Mouse (Mus musculus) layer of hippocampus, adult 18-20 months (tissue): Measurements from ENCODE around the gene Swap70. TPM values are rescaled to one million over a fixed set of nuclear protein-coding genes. Genes with fewer than 3 reads are reported as not detected.

ENCODE experiments used
- DNase-seq, 2 experiments: peaks; one replicate each; pipeline ENCODE4 v3.0.0; 2022; ENCODE audit warnings: low spot score in 2 of 2
- total RNA-seq, 2 experiments: library from RNA; stranded (reverse); gene quantifications; 2 replicates each; pipeline ENCODE4 v1.2.3; 2021

Gene Swap70
- total RNA-seq, 2 experiments from 2014 or later, result 8.6 to 9.7 TPM

DNA sequence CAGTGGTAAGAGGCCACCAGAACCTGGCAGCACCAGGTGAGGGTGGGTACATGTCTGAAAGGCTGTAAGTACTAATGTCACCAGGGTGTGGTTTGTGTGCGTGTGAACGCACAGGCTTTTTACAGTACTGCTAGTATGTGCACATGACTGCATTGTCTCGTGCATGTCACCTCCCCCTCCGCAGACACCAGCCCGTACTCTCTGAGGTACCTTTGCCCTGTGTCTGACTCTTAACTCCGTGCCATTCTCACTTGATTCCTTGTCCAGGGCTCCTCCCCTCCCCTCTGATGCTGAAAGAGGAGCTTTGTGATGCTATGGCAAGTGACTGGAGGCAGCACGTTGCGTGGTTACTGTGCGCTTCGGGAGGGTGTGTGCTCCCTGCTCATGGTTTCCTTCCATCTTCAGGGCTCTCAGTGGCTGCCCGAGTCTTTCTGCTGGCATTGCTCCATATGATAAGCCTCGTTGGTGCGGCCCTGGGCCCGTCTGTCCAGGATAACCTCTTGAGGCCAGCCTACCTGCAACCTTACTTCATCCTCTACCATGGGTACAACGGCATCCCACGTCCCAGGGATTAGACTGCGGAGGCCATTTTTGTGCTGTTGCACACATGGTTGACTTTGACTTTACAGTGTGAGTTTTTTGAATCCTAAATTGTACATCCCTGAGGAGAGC, 77.4 kb downstream of the Swap70 start:
- no peak for DNase-seq

- no peak for DNase-seq
Observed at GRCm38 (mm10) chr7:110302886-110303285, 81.4 kb downstream of the Swap70 start.

- no peak for DNase-seq
Observed at GRCm38 (mm10) chr7:110305486-110305885, 84.0 kb downstream of the Swap70 start.

DNA sequence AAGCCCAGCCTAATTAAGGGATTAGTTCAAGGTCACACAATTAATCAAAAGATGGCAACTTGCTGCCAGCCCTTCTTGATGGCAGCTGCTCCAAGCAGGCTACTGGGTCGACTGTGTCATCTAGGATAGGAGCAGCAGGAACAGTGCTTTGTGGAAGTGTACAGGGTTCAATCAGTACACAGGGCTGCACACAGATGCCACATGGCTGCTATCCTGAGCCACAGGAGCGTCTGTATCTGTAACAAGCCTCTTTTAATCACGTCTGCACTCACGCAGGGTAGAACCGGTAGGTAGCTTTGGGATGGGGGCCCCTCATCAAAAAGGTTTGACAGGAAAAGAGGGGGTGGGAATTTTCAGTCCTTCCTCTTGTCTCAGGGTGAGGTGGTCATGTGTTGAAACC, 84.8 kb downstream of the Swap70 start:
- DNase-seq, result no peak

DNA sequence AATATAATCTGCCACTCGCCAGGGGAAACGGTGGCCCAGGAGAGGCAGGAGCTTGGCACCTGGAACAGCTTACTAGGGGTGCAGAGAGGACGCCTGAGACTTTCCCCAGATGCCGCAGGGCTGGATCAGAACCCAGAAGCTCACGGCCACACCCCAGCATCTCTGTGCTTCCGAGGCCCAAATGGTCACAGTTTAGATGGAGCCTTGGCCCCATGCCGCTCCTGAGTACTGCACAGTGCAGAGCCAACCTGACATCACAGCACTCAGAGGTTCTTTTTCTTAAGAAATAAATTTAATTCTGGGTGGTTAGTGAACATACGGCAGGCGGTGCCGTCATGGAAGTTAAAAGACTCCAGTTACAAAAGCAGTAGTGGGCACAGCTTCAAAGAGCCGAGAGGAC, 86.2 kb downstream of the Swap70 start:
- DNase-seq, result no peak

- no peak for DNase-seq
Observed at GRCm38 (mm10) chr7:110309246-110309645, 87.7 kb downstream of the Swap70 start.

- DNase-seq, result no peak
Observed at GRCm38 (mm10) chr7:110313392-110314055, 92.0 kb downstream of the Swap70 start.

DNA sequence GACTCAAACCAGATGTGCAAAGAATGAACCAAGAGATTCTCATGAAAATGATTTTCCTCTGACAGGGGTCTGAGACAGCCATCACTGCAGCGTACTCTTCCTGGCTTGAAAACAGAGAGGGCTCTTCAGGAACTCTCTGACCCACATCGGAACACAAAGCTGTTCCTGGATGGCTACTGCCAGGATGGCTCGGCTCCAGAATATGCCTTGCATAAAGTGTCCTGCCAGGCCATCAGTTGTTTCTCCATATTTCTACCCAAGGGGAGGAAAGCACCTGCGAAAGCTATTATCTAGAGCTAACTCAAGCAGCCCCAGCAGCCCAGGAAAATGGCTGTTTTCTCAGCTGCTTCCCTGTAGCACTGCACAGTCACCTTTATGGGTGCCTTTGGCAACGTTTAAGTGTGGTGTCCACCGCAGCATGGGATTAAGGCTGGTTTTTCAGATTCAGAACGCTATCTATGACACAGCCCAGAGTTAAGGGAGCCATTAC, 92.9 kb downstream of the Swap70 start:
- DNase-seq, result no peak

DNA sequence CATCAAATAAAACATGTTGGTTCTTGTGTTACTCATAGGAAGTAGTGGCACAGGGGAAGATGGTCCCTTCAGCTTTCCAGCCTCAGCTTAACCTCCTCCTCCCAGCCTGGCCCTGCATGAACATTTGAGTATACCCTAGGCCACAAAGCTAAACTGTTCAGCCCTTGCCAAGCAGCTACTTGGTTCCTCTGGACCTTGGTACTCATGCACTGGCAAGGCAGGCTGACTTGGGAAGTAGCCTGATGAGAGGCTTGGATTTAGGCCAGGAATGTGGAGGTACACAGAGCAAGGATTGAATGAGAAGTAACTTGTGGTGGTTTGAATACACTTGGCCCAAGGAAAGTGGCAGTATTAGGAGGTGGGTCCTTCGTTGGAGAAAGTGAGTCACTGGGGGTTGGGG, 93.8 kb downstream of the Swap70 start:
- DNase-seq, result no peak

DNA sequence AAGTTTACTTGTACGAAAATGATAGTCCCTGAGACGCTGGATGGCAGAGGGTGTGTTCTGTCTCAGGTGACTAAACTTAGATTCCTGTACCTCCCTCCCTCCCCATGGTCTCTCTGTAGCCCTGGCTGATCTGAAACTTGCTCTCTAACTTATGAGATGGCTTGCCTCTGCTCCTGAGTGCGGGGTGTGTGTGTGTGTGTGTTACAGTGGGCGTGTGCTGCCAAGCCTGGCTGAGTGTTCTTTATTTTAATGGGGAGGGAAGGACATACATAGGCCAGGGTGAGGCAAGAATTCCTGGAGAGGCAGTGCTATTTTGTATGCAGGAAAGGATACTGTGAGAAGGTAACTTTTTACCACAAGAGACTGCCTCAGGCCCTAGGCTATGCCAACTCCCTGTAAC, 95.9 kb downstream of the Swap70 start:
- DNase-seq, result no peak

GRCm38 (mm10) chr7:110318971-110319519, 97.5 kb downstream of the Swap70 start:
- no peak for DNase-seq

- no peak for DNase-seq
Observed at GRCm38 (mm10) chr7:110321106-110321505, 99.6 kb downstream of the Swap70 start.

GRCm38 (mm10) chr7:110324852-110325251, 103.3 kb downstream of the Swap70 start:
- no peak for DNase-seq

GRCm38 (mm10) chr7:110325381-110326110, 104.0 kb downstream of the Swap70 start:
- no peak for DNase-seq

Other genes with a start within 250 kb of the Swap70 start
- gene Tmem41b, start 234.8 kb upstream of the Swap70 start, total RNA-seq, result 10 to 100 TPM; 47.0 to 49.1 TPM
- 100 to 1,000 TPM in 1 of 2 experiments, 10 to 100 TPM in 1; 93.8 to 104 TPM for gene Ipo7, start 203.4 kb upstream of the Swap70 start, total RNA-seq
- gene Zfp143, start 160.5 kb upstream of the Swap70 start, total RNA-seq, result 10 to 100 TPM in 1 of 2 experiments, 1 to 10 TPM in 1; 9.8 to 11.7 TPM
- 10 to 100 TPM; 22.0 to 22.5 TPM for gene Wee1, start 99.7 kb upstream of the Swap70 start, total RNA-seq